Mouse (Mus musculus): Measurements from ENCODE around the gene Prph. TPM values are rescaled to one million over a fixed set of nuclear protein-coding genes. Genes with fewer than 3 reads are reported as not detected.

Prph gene
- polyA plus RNA-seq, 1 experiment, result 2.3 TPM

DNA sequence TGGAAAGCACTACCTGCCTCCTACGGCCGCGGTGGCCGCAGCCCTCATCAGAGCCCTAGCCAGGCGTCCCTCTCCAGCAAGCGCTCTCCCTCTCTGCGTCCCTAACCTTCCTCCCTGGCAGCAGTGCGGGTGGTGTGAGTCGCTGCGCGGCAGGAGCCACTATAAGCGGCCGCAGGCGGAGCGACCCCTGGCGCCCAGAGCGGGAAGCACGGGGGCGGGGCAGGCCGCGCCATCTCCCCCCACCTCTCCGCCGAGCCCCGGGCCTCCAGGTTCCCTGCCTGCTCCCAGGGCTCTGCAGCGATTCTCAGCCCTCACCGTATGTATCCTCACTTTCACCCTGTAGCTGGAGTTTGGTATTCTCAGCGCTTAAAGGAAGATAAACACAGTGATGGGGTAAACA lies 33.3 kb downstream of the Prph start:
- TF ChIP-seq CTCF (IDR thresholded peaks at IDR 0.05; ENCODE audit: borderline replicate concordance, control insufficient read depth, extremely low read depth, insufficient read depth, low read length, poor library complexity) (peak; percentile 91), POLR2A (IDR thresholded peaks at IDR 0.05; ENCODE audit: control insufficient read depth, extremely low read depth, insufficient read depth, low read length, poor library complexity) (no peak)
- Histone ChIP-seq H3K36me3 (ENCODE audit: control insufficient read depth, insufficient read depth, low read length) (no peaks in the 10 kb centered on the region), H3K27me3 (ENCODE audit: control insufficient read depth, insufficient read depth, low read length) (peaks cover 14% of the 10 kb centered on the region; the same call in 1 of the 2 replicates), H3K27ac (ENCODE audit: control insufficient read depth, insufficient read depth, low read length) (no peak overlapping the region), H3K4me1 (replicated peaks; ENCODE audit: control insufficient read depth, insufficient read depth, low read length) (no peaks in the 10 kb centered on the region), H3K4me3 (ENCODE audit: control insufficient read depth, insufficient read depth, low read length) (no peak overlapping the region)
- under 1% methylated on average over 27 of the region's 27 CpGs for WGBS
- peak; percentile 81 for DNase-seq

DNA sequence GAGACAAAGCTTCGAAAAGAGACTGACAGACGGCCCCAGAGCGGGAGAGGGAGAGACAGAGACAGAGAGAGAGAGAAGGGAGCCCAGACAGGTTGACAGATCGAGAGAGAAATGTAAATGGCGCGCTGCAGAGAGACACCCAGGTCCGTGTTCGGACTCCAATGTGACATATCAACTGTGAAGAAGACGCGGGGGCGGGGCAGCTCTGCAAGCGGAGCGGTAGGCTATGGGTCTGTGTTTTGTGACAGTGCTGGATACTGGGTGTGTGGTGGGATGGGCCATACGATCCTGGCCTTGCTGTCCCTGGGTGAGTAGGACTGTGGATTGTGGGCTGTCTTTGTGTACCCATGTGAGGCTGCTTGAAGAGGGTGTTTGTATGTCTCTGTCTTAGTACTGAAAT lies 34.1 kb downstream of the Prph start:
- WGBS, result 62% methylated on average over 14 of the region's 14 CpGs
- no peaks in the 10 kb centered on the region for H3K36me3 ChIP-seq (ENCODE audit: control insufficient read depth, insufficient read depth, low read length)
- H3K4me3 ChIP-seq (ENCODE audit: control insufficient read depth, insufficient read depth, low read length), result no peak overlapping the region
- peaks cover 20% of the 10 kb centered on the region for H3K27me3 ChIP-seq (ENCODE audit: control insufficient read depth, insufficient read depth, low read length)
- H3K4me1 ChIP-seq (replicated peaks; ENCODE audit: control insufficient read depth, insufficient read depth, low read length), result 0 out of 2 replicates have a peak, but pooled peaks cover 5% of the 10 kb centered on the region
- DNase-seq, result no peak
- H3K27ac ChIP-seq (ENCODE audit: control insufficient read depth, insufficient read depth, low read length), result no peak overlapping the region
- TF ChIP-seq CTCF (IDR thresholded peaks at IDR 0.05; ENCODE audit: borderline replicate concordance, control insufficient read depth, extremely low read depth, insufficient read depth, low read length, poor library complexity), result no peak
- TF ChIP-seq POLR2A (IDR thresholded peaks at IDR 0.05; ENCODE audit: control insufficient read depth, extremely low read depth, insufficient read depth, low read length, poor library complexity), result no peak

DNA sequence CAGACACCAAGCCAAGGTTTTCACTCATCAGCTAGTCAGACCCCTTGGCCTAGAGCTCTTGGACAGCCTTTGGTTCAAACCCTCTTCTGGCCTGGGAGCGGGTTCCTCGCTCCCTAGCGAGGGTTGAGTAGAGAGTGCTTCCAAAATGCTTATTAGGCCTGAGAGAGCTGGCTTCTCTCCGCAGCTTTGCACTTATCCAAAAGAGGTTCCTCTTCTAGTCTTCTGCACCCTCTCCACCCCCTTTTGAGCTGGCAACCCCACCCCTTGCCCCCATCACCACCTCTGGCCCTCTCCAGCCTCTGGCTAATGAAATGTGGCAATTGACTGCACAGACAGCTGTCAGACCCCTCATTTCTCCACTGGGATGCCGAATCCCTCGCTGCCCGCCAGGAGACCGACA lies 37.9 kb downstream of the Prph start, which contains the start of gene Dnajc22:
Dnajc22 (plus strand) TSS at position 301 of the 400 bp plus-strand sequence.
- Histone ChIP-seq H3K27me3 (ENCODE audit: control insufficient read depth, insufficient read depth, low read length) (peaks cover 43% of the 10 kb centered on the region), H3K4me3 (ENCODE audit: control insufficient read depth, insufficient read depth, low read length) (no peak within 1 kb of the TSS)
- 87% methylated on average over 8 of the region's 8 CpGs for WGBS

DNA sequence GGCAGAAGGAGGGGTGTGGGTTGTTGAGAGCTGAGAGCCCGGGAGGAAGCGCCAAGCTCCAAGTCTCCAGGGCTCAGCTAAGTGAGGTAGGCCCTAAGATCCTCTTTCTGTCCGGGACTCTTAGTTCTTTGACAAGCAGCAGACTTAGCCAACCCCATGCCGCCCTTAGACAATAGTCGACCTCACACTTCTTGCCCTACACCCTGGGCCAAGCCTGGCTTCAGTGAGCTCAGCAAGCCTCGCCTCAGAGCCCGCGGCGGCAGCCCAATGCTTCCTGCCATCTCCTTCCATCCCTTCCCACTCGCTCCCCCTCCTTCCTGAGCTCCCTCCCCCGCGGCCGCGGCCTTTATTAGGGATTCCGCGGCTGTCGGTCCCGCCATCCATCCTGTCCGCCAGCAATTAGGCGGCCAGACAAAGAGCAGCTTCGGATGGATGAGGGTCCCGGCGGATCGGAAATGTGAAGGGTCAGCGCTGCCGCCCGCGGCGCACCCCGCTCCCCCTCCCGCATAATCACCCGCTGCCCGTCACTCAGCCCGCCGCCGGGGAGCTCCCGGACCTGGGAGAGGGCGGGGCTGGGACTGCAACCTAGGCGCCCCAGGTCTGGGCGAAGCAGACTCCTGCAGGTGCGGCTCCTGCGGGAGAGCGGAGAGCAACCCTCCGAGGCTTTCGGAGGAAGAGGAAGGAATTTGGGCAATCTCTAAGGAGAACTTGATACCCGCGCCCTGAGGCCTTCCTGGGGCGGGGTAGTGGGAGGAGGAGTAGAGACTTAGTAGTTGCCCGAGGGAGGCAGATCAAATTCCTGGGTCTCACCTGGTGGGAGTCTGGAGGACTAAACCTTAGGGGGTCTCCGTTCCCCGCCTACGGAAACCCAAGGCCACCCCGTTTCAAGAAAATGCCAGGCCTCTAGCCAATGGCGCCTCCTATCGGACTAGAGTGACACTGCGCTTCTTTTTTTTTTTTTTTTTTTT lies 38.6 kb downstream of the Prph start:
- TF ChIP-seq CTCF (IDR thresholded peaks at IDR 0.05; ENCODE audit: borderline replicate concordance, control insufficient read depth, extremely low read depth, insufficient read depth, low read length, poor library complexity) (peak; percentile 46; the same call in 1 of the 2 replicates), POLR2A (IDR thresholded peaks at IDR 0.05; ENCODE audit: control insufficient read depth, extremely low read depth, insufficient read depth, low read length, poor library complexity) (no peak)
- DNase-seq, result no peak
- Histone ChIP-seq H3K4me3 (ENCODE audit: control insufficient read depth, insufficient read depth, low read length) (no peak overlapping the region), H3K27me3 (ENCODE audit: control insufficient read depth, insufficient read depth, low read length) (peaks cover 46% of the 10 kb centered on the region), H3K27ac (ENCODE audit: control insufficient read depth, insufficient read depth, low read length) (no peak overlapping the region), H3K36me3 (ENCODE audit: control insufficient read depth, insufficient read depth, low read length) (no peaks in the 10 kb centered on the region), H3K4me1 (replicated peaks; ENCODE audit: control insufficient read depth, insufficient read depth, low read length) (0 out of 2 replicates have a peak, but pooled peaks cover 8% of the 10 kb centered on the region)
- WGBS, result 7% methylated on average over 56 of the region's 56 CpGs

More for the DNA sequence above, 37.9 kb downstream of the Prph start, which contains the start of gene Dnajc22:
- TF ChIP-seq POLR2A (IDR thresholded peaks at IDR 0.05; ENCODE audit: control insufficient read depth, extremely low read depth, insufficient read depth, low read length, poor library complexity) (no peak), CTCF (IDR thresholded peaks at IDR 0.05; ENCODE audit: borderline replicate concordance, control insufficient read depth, extremely low read depth, insufficient read depth, low read length, poor library complexity) (no peak)
- H3K4me1 ChIP-seq (replicated peaks; ENCODE audit: control insufficient read depth, insufficient read depth, low read length), result 0 out of 2 replicates have a peak, but pooled peaks cover 8% of the 10 kb centered on the region
- no peak for DNase-seq
- H3K27ac ChIP-seq (ENCODE audit: control insufficient read depth, insufficient read depth, low read length), result no peak within 1 kb of the TSS
- no peaks in the 10 kb centered on the region for H3K36me3 ChIP-seq (ENCODE audit: control insufficient read depth, insufficient read depth, low read length)

DNA sequence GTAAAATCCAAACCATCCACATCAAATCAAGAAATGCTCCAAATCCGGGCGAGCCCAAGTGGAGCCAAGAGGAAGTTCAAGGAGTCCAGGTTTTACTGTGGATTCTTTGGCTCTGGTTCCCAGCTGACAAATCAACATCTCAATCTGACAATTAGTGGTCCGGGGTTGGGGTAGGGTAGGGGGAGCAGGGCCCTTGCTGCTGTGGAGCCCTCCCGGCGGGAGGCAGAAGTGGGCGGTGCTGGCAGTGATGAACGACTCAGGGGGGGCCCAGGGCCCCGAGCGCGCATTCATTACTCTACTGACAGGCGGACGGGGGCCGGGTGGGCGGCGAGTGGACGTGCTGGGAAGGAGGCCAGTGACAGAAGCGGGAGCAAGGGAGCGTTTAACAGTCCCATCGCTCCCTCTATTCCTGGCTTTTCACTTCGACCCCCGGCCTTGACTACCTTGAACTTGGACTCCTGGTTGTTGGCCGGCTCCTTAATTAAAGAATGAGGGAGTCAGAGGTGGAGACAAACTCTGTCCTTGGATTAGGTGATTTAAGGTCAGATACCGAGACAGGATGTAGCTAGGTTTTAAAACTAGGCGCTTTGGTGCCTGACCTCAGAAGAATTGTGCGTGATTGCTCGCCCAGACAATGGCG lies 39.8 kb downstream of the Prph start:
- no peaks in the 10 kb centered on the region for H3K36me3 ChIP-seq (ENCODE audit: control insufficient read depth, insufficient read depth, low read length)
- no peak for TF ChIP-seq CTCF (IDR thresholded peaks at IDR 0.05; ENCODE audit: borderline replicate concordance, control insufficient read depth, extremely low read depth, insufficient read depth, low read length, poor library complexity)
- no peak for TF ChIP-seq POLR2A (IDR thresholded peaks at IDR 0.05; ENCODE audit: control insufficient read depth, extremely low read depth, insufficient read depth, low read length, poor library complexity)
- no peak for DNase-seq
- H3K27me3 ChIP-seq (ENCODE audit: control insufficient read depth, insufficient read depth, low read length), result peaks cover 50% of the 10 kb centered on the region
- no peak overlapping the region for H3K27ac ChIP-seq (ENCODE audit: control insufficient read depth, insufficient read depth, low read length)
- no peak overlapping the region for H3K4me3 ChIP-seq (ENCODE audit: control insufficient read depth, insufficient read depth, low read length)
- 0 out of 2 replicates have a peak, but pooled peaks cover 8% of the 10 kb centered on the region for H3K4me1 ChIP-seq (replicated peaks; ENCODE audit: control insufficient read depth, insufficient read depth, low read length)
- WGBS, result 13% methylated on average over 27 of the region's 27 CpGs

DNA sequence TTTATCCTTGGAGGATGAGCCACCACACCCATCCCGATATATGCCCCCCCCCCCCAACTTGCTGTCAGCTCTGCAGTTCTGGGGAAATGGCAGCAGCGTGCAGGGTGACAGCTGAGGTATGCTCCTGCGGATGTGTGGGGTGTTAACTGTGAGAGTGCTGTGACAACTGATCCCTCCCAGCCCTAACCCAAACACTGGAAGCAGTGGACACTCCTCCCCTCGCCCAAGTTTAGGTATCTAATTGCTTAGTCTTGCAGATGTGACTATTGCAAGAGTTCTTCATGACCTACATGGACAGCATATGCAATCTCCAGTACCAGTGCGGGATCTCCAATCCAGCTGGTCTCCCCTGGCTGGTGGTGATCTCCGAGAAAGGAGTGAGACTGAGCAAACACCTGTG lies 40.4 kb downstream of the Prph start:
- no peaks in the 10 kb centered on the region for H3K36me3 ChIP-seq (ENCODE audit: control insufficient read depth, insufficient read depth, low read length)
- 0 out of 2 replicates have a peak, but pooled peaks cover 8% of the 10 kb centered on the region for H3K4me1 ChIP-seq (replicated peaks; ENCODE audit: control insufficient read depth, insufficient read depth, low read length)
- no peak for DNase-seq
- TF ChIP-seq CTCF (IDR thresholded peaks at IDR 0.05; ENCODE audit: borderline replicate concordance, control insufficient read depth, extremely low read depth, insufficient read depth, low read length, poor library complexity) (no peak), POLR2A (IDR thresholded peaks at IDR 0.05; ENCODE audit: control insufficient read depth, extremely low read depth, insufficient read depth, low read length, poor library complexity) (no peak)
- H3K27ac ChIP-seq (ENCODE audit: control insufficient read depth, insufficient read depth, low read length), result no peak overlapping the region
- WGBS, result 22% methylated on average over 6 of the region's 6 CpGs
- peaks cover 50% of the 10 kb centered on the region for H3K27me3 ChIP-seq (ENCODE audit: control insufficient read depth, insufficient read depth, low read length)
- no peak overlapping the region for H3K4me3 ChIP-seq (ENCODE audit: control insufficient read depth, insufficient read depth, low read length)
